Mouse (Mus musculus) testis, adult 2 months (tissue): Measurements from ENCODE around the gene Fbxo11.
A peak's percentile ranks its signal among the peaks of the same experiment; 100 is the strongest.

Experiments used
- CTCF ChIP-seq: fragments of 200-500 bp; IDR thresholded peaks from 2 replicates; pipeline ENCODE4 v1.5.1; 2012; ENCODE audit warnings: low read depth, mild to moderate bottlenecking, inconsistent platforms, low read length, moderate library complexity; ENCODE audit not compliant: control insufficient read depth, insufficient read depth, insufficient replicate concordance
- POLR2A ChIP-seq: fragments of 200-500 bp; IDR thresholded peaks from 2 replicates; pipeline ENCODE4 v1.6.1; 2012; ENCODE audit warnings: low read depth, mild to moderate bottlenecking, inconsistent platforms, low read length, moderate library complexity; ENCODE audit not compliant: control insufficient read depth

DNA sequence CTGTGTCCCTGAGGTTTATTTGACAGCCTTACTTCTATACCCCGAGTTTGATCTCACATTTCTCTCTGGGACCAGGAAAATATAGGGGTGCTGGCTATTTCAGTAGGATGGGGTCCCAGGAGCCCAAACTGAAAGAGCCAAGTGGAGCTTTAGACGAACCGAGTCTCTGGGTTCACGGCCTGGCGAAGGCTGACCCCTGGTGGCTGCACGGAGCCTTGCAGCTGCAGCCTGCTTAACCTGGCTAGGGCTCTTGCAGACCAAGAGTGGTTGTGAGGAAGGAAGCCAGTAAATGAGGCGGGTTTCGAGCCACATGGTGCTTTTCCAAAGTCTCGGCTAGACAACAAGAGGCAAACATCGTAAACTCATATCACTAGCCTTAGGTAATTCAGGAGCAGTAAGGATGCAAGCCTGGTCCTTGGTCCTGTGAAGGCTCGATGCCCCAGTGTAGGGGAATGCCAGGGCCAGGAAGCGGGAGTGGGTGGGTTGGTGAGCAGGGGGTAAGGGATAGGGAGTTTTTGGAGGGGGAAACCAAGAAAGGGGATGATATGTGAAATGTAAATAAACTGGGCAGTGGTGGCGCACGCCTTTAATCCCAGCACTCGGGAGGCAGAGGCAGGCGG, 116.0 kb downstream of the Fbxo11 start:
- TF ChIP-seq CTCF (peak; percentile 99), POLR2A (no peak)
